Mouse (Mus musculus): ENCODE data around the gene Barhl1. TPM values are rescaled to one million over a fixed set of nuclear protein-coding genes. Genes with fewer than 3 reads are reported as not detected.

Barhl1 gene
- 36.8 and 49.0 TPM in 2 replicates for total RNA-seq (2014; rRNA removed)
- 36.8 and 36.9 TPM in 2 replicates for polyA plus RNA-seq (2015; fragmentation: Nextera tagmentation; extraction: Ambion mirVana)

- peak within 1 kb of the TSS; percentile 59 for H3K9ac ChIP-seq (replicated peaks; ENCODE audit: low read length, poor library complexity, severe bottlenecking)
These were observed at the start of gene Barhl1 for GRCm38 (mm10) chr2:28916513-28916865. Gene Barhl1, minus strand, starts transcription at chr2:28916668.

GRCm38 (mm10) chr2:28963565-28963964, 47.1 kb upstream of the Barhl1 start:
- WGBS = 89% methylated on average over 6 of the region's 6 CpGs
- Histone ChIP-seq H3K27me3 (ENCODE audit: insufficient read depth, low read length) (no peaks in the 10 kb centered on the region), H3K9ac (replicated peaks; ENCODE audit: low read length, poor library complexity, severe bottlenecking) (no peak overlapping the region), H3K4me3 (ENCODE audit: low read depth, low read length) (no peak overlapping the region), H3K36me3 (ENCODE audit: insufficient read depth, low read length) (no peaks in the 10 kb centered on the region), H3K27ac (ENCODE audit: low read depth, low read length) (no peak overlapping the region), H3K9me3 (ENCODE audit: low read length) (no peaks in the 10 kb centered on the region), H3K4me1 (ENCODE audit: insufficient read depth, low read length) (no peaks in the 10 kb centered on the region), H3K4me2 (ENCODE audit: low read depth, low read length, poor library complexity, severe bottlenecking) (no peak overlapping the region)
- TF ChIP-seq CTCF (IDR thresholded peaks at IDR 0.05) = no peak
- DNase-seq (ENCODE audit: low spot score) (no peak), ATAC-seq (ENCODE audit: low FRiP score) (no peak)

More at GRCm38 (mm10) chr2:28916513-28916865, at the start of gene Barhl1:
- ATAC-seq (ENCODE audit: low FRiP score) (no peak), DNase-seq (ENCODE audit: low spot score) (peak; percentile 80)
- Histone ChIP-seq H3K4me3 (ENCODE audit: low read depth, low read length) (peak within 1 kb of the TSS; percentile 41), H3K4me2 (ENCODE audit: low read depth, low read length, poor library complexity, severe bottlenecking) (peak within 1 kb of the TSS; percentile 52), H3K9me3 (ENCODE audit: low read length) (no peaks in the 10 kb centered on the region), H3K27ac (ENCODE audit: low read depth, low read length) (peak within 1 kb of the TSS; percentile 73), H3K4me1 (ENCODE audit: insufficient read depth, low read length) (no peaks in the 10 kb centered on the region), H3K36me3 (ENCODE audit: insufficient read depth, low read length) (no peaks in the 10 kb centered on the region), H3K27me3 (ENCODE audit: insufficient read depth, low read length) (peaks cover 43% of the 10 kb centered on the region)
- TF ChIP-seq CTCF (IDR thresholded peaks at IDR 0.05) = no peak
- WGBS = 2% methylated on average over 18 of the region's 18 CpGs

- Histone ChIP-seq H3K9me3 (ENCODE audit: low read length) (no peaks in the 10 kb centered on the region), H3K36me3 (ENCODE audit: insufficient read depth, low read length) (no peaks in the 10 kb centered on the region), H3K27me3 (ENCODE audit: insufficient read depth, low read length) (no peaks in the 10 kb centered on the region), H3K4me3 (ENCODE audit: low read depth, low read length) (no peak overlapping the region), H3K9ac (replicated peaks; ENCODE audit: low read length, poor library complexity, severe bottlenecking) (no peak overlapping the region), H3K4me2 (ENCODE audit: low read depth, low read length, poor library complexity, severe bottlenecking) (no peak overlapping the region), H3K27ac (ENCODE audit: low read depth, low read length) (no peak overlapping the region), H3K4me1 (ENCODE audit: insufficient read depth, low read length) (no peaks in the 10 kb centered on the region)
- DNase-seq (ENCODE audit: low spot score) = no peak
- ATAC-seq (ENCODE audit: low FRiP score) = no peak
- WGBS = 71% methylated on average over 5 of the region's 5 CpGs
- TF ChIP-seq CTCF (IDR thresholded peaks at IDR 0.05) = no peak
These were observed 45.2 kb upstream of the Barhl1 start for GRCm38 (mm10) chr2:28961636-28962035.

- no peak for TF ChIP-seq CTCF (IDR thresholded peaks at IDR 0.05)
- H3K27me3 ChIP-seq (ENCODE audit: insufficient read depth, low read length) = no peaks in the 10 kb centered on the region
- no peak overlapping the region for H3K27ac ChIP-seq (ENCODE audit: low read depth, low read length)
- WGBS = 92% methylated on average over 15 of the region's 15 CpGs
- peaks cover under 1% of the 10 kb centered on the region; the same call in 1 of the 2 replicates for H3K4me1 ChIP-seq (ENCODE audit: insufficient read depth, low read length)
- no peak overlapping the region for H3K9ac ChIP-seq (replicated peaks; ENCODE audit: low read length, poor library complexity, severe bottlenecking)
- H3K9me3 ChIP-seq (ENCODE audit: low read length) = no peaks in the 10 kb centered on the region
- DNase-seq (ENCODE audit: low spot score) (no peak), ATAC-seq (ENCODE audit: low FRiP score) (no peak)
- no peak overlapping the region for H3K4me3 ChIP-seq (ENCODE audit: low read depth, low read length)
- no peak overlapping the region for H3K4me2 ChIP-seq (ENCODE audit: low read depth, low read length, poor library complexity, severe bottlenecking)
- no peaks in the 10 kb centered on the region for H3K36me3 ChIP-seq (ENCODE audit: insufficient read depth, low read length)
These were observed 44.6 kb upstream of the Barhl1 start for GRCm38 (mm10) chr2:28961024-28961585.

- H3K27ac ChIP-seq (ENCODE audit: low read depth, low read length) = no peak overlapping the region
- TF ChIP-seq CTCF (IDR thresholded peaks at IDR 0.05) = no peak
- H3K36me3 ChIP-seq (ENCODE audit: insufficient read depth, low read length) = no peaks in the 10 kb centered on the region
- DNase-seq (ENCODE audit: low spot score) = no peak
- no peak for ATAC-seq (ENCODE audit: low FRiP score)
- WGBS = 86% methylated on average over 4 of the region's 4 CpGs
- H3K4me1 ChIP-seq (ENCODE audit: insufficient read depth, low read length) = peaks cover 4% of the 10 kb centered on the region; the same call in 1 of the 2 replicates
- no peak overlapping the region for H3K4me2 ChIP-seq (ENCODE audit: low read depth, low read length, poor library complexity, severe bottlenecking)
- no peaks in the 10 kb centered on the region for H3K27me3 ChIP-seq (ENCODE audit: insufficient read depth, low read length)
- H3K9ac ChIP-seq (replicated peaks; ENCODE audit: low read length, poor library complexity, severe bottlenecking) = no peak overlapping the region
- no peaks in the 10 kb centered on the region for H3K9me3 ChIP-seq (ENCODE audit: low read length)
- H3K4me3 ChIP-seq (ENCODE audit: low read depth, low read length) = no peak overlapping the region
These were observed 40.4 kb upstream of the Barhl1 start for GRCm38 (mm10) chr2:28956874-28957273.

GRCm38 (mm10) chr2:28954595-28954994, 38.1 kb upstream of the Barhl1 start:
- ATAC-seq (ENCODE audit: low FRiP score) (no peak), DNase-seq (ENCODE audit: low spot score) (peak; percentile 52)
- peaks cover 4% of the 10 kb centered on the region; the same call in 1 of the 2 replicates for H3K4me1 ChIP-seq (ENCODE audit: insufficient read depth, low read length)
- no peak overlapping the region for H3K4me3 ChIP-seq (ENCODE audit: low read depth, low read length)
- H3K27ac ChIP-seq (ENCODE audit: low read depth, low read length) = no peak overlapping the region
- no peaks in the 10 kb centered on the region for H3K36me3 ChIP-seq (ENCODE audit: insufficient read depth, low read length)
- no peak for TF ChIP-seq CTCF (IDR thresholded peaks at IDR 0.05)
- no peak overlapping the region for H3K9ac ChIP-seq (replicated peaks; ENCODE audit: low read length, poor library complexity, severe bottlenecking)
- no peaks in the 10 kb centered on the region for H3K27me3 ChIP-seq (ENCODE audit: insufficient read depth, low read length)
- 82% methylated on average over 9 of the region's 9 CpGs for WGBS
- H3K9me3 ChIP-seq (ENCODE audit: low read length) = no peaks in the 10 kb centered on the region
- H3K4me2 ChIP-seq (ENCODE audit: low read depth, low read length, poor library complexity, severe bottlenecking) = no peak overlapping the region
